Mouse (Mus musculus) frontal cortex, postnatal 36 days (tissue): ENCODE data around the gene Sphk2.

Source experiments
- DNase-seq, 2 experiments: peaks; one replicate each; pipeline ENCODE4 v3.0.0; 2022; ENCODE audit warnings: low spot score in 2 of 2

Sphk2 gene

GRCm38 (mm10) chr7:45710477-45711191 lies 7.2 kb downstream of the Sphk2 start:
- DNase-seq: no peak

- DNase-seq: no peak
Observed at GRCm38 (mm10) chr7:45709677-45710355, 8.0 kb downstream of the Sphk2 start.

GRCm38 (mm10) chr7:45709036-45709435 lies 8.8 kb downstream of the Sphk2 start:
- DNase-seq: no peak

- no peak for DNase-seq
Observed at GRCm38 (mm10) chr7:45708221-45708761, 9.5 kb downstream of the Sphk2 start.

GRCm38 (mm10) chr7:45707375-45707967 lies 10.3 kb downstream of the Sphk2 start:
- peak; percentile 93 to 97 for DNase-seq

- peak; percentile 75 to 83 for DNase-seq
Observed at GRCm38 (mm10) chr7:45706721-45707241, 11.0 kb downstream of the Sphk2 start.

- peak; percentile 70 to 84 for DNase-seq
Observed at GRCm38 (mm10) chr7:45705873-45706281, 11.9 kb downstream of the Sphk2 start.

- no peak for DNase-seq
Observed at GRCm38 (mm10) chr7:45705443-45705864, 12.3 kb downstream of the Sphk2 start.

GRCm38 (mm10) chr7:45704730-45705442 lies 12.9 kb downstream of the Sphk2 start, which contains the start of gene Dbp:
TSS of gene Dbp (plus strand) at chr7:45705088.
- peak; percentile 99 to 100 for DNase-seq

- DNase-seq: peak; percentile 72 to 87
Observed at GRCm38 (mm10) chr7:45704046-45704559, 13.7 kb downstream of the Sphk2 start.

- no peak for DNase-seq
Observed at GRCm38 (mm10) chr7:45703521-45704033, 14.2 kb downstream of the Sphk2 start.

- no peak for DNase-seq
Observed at GRCm38 (mm10) chr7:45702809-45703520, 14.8 kb downstream of the Sphk2 start.

- DNase-seq: no peak
Observed at GRCm38 (mm10) chr7:45702316-45702715, 15.5 kb downstream of the Sphk2 start.

GRCm38 (mm10) chr7:45701607-45702006 lies 16.2 kb downstream of the Sphk2 start:
- DNase-seq: no peak

GRCm38 (mm10) chr7:45701072-45701471 lies 16.7 kb downstream of the Sphk2 start:
- no peak for DNase-seq

- DNase-seq: peak; percentile 79 to 89
Observed at GRCm38 (mm10) chr7:45700301-45701015, 17.3 kb downstream of the Sphk2 start.

- no peak for DNase-seq
Observed at GRCm38 (mm10) chr7:45699523-45700141, 18.2 kb downstream of the Sphk2 start, which contains the start of gene Car11. TSS of gene Car11 (plus strand) at chr7:45699843.

- DNase-seq: no peak
Observed at GRCm38 (mm10) chr7:45697894-45698293, 19.9 kb downstream of the Sphk2 start.

- DNase-seq: no peak
Observed at GRCm38 (mm10) chr7:45695098-45695497, 22.7 kb downstream of the Sphk2 start.
